27 mouse cellular contexts compared by ENCODE assay signal in genomic region chr6:65930523-65930922, GRCm38 (mm10). TPM values are rescaled to one million over a fixed set of nuclear protein-coding genes. Genes with fewer than 3 reads are reported as not detected.
"Had no signal": no experiment of that assay in that cellular context is flagged by ENCODE, and none has a peak within 500 bp of the region (broad histone marks: within the 10 kb centered on the region; RNA-seq: fewer than 3 reads in every experiment).

No protein-coding gene starts in this region.

- H3K9me3 ChIP-seq: midbrain, embryonic 10.5 days; midbrain, embryonic 12.5 days; neural tube, embryonic 13.5 days; neural tube, embryonic 15.5 days had no signal

- H3K9ac ChIP-seq: lung, embryonic 14.5 days; midbrain, embryonic 12.5 days; neural tube, embryonic 13.5 days; neural tube, embryonic 15.5 days had no signal

- H3K4me2 ChIP-seq: lung, embryonic 14.5 days; midbrain, embryonic 12.5 days; neural tube, embryonic 13.5 days; neural tube, embryonic 15.5 days had no signal

- H3K27ac ChIP-seq: midbrain, embryonic 10.5 days; midbrain, embryonic 12.5 days; neural tube, embryonic 13.5 days; neural tube, embryonic 15.5 days had no signal

- ATAC-seq: midbrain, embryonic 16.5 days had no signal

- H3K36me3 ChIP-seq: midbrain, embryonic 12.5 days; neural tube, embryonic 13.5 days; neural tube, embryonic 15.5 days had no signal

- H3K27me3 ChIP-seq: midbrain, embryonic 12.5 days; neural tube, embryonic 15.5 days had no signal

- H3K4me3 ChIP-seq: midbrain, embryonic 10.5 days; midbrain, embryonic 12.5 days; myocyte; neural tube, embryonic 13.5 days; neural tube, embryonic 15.5 days had no signal

- DNase-seq: lung, adult 18-20 months; lung, embryonic 14.5 days; lung, postnatal 10 days; lung, postnatal 4 days; midbrain, embryonic 14.5 days; retina, postnatal 1 day; right cerebral cortex, adult 18-20 months; right cerebral cortex, postnatal 25 days; right cerebral cortex, postnatal 4 days; spleen, adult 18-20 months; thymus, adult 18-20 months; thymus, postnatal 14 days; thymus, postnatal 36 days had no signal

RNA-seq across cellular contexts. Expression of gene 4930544G11Rik, which starts 21.9 kb away (rescaled TPM):
- total RNA-seq: megakaryocyte, adult 5-6 weeks; megakaryocyte-erythroid progenitor cell, adult 5-6 weeks had no signal
- polyA plus RNA-seq: lung, embryonic 14.5 days; lung, embryonic 16.5 days; midbrain, embryonic 10.5 days; midbrain, embryonic 12.5 days; midbrain, embryonic 14.5 days; midbrain, embryonic 16.5 days; myocyte; neural tube, embryonic 11.5 days; neural tube, embryonic 13.5 days; neural tube, embryonic 15.5 days; small intestine, adult 2 months; stomach, embryonic 14.5 days; stomach, embryonic 16.5 days; thymus, postnatal 0 days had no signal
